Mouse (Mus musculus) neutrophil, adult 5-6 weeks (primary cell): ENCODE data around the gene Cdk2. TPM values are rescaled to one million over a fixed set of nuclear protein-coding genes. Genes with fewer than 3 reads are reported as not detected.
"Not testable (repeated sequence)": the region's sequence is repeated elsewhere in the genome, so short reads cannot be mapped to it uniquely, and the experiment has no call there.

ENCODE experiments used
- ATAC-seq: fragments of 151-379, 151-347 bp; 2 replicates; pipeline ENCODE4 v1.8.0; 2017; ENCODE audit warnings: mild to moderate bottlenecking, moderate TSS enrichment; ENCODE audit not compliant: insufficient number of reproducible peaks, poor library complexity, low FRiP score, severe bottlenecking; ENCODE audit errors: extremely low read depth
- total RNA-seq: library from RNA; stranded (forward); fragments of 200-1000 nt; gene quantifications from 2 replicates; pipeline ENCODE4 v1.2.3, GENCODE M21; 2017

Gene Cdk2
- 38.6 and 40.6 TPM in 2 replicates for total RNA-seq

- ATAC-seq, result peak; percentile 83
Observed at GRCm38 (mm10) chr10:128704491-128705316, at the start of gene Cdk2. Cdk2 (minus strand) TSS chr10:128705031.

DNA sequence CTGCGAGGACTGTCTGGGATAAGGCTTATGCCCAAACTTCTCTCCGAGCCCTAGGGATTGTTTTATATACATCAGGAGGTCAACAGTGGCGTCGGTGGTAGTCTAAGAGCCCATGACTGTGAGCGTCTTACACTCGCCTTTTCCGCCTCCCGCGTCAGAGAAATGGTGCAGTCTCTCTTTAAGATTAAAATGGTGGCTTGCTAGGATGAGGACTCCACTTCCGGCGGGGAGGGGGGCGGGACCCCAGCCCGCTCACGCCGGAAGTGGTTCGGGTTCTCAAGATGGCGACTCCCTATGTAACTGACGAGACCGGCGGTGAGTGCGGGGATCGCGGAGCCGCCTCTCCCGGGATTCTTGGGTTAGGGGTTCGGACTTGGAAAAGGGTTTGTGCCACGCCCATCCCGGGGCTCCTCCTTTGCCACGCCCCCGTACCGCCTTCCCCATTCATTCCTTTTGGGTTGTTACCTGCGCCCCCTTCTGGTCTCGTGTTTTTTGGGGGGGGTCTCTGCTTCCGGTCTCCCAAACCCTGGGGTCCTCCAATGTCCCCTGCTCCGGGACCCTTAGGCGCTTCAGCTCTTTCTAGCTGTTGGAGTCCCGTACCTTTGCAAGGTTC is 43.5 kb upstream of the Cdk2 start:
- peak; percentile 70 for ATAC-seq

- ATAC-seq, result peak; percentile 55
Observed at GRCm38 (mm10) chr10:128747646-128748251, 42.9 kb upstream of the Cdk2 start, which contains the start of gene Pym1. Pym1 (plus strand) TSS chr10:128747889.

DNA sequence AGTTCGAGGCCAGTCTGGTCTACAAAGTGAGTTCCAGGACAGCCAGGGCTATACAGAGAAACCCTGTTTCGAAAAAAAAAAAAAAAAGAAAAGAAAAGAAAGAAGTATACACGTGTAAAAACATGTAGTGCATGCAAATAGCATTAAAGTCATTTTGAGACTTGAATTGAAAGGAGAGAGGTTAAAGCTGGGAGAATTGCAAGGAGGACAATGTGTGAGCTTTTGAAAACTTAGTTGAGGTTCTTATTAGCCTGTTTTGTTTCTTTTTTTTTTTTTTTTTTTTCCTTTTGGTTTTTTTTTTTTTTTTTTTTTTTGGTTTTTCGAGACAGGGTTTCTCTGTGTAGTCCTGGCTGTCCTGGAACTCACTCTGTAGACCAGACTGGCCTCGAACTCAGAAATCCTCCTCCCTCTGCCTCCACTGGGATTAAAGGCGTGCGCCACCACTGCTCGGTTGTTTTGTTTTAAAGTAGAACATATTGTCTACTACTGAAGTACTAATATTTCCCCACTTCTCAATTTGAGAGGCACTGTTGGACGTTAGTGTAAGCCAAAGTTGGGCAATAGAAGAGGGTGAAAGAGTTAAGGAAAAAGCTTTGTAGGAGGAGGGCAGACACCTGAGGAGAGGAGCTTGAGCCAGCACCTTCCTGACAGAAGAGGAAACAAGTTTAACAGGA is 42.3 kb upstream of the Cdk2 start:
- ATAC-seq, result no peak

GRCm38 (mm10) chr10:128745946-128746613 is 41.2 kb upstream of the Cdk2 start:
- ATAC-seq, result peak; percentile 51

- ATAC-seq, result peak; percentile 21; the same call in 1 of the 2 replicates
Observed at GRCm38 (mm10) chr10:128744680-128745601, 40.1 kb upstream of the Cdk2 start, which contains the start of gene Dgka. Dgka (minus strand) TSS chr10:128744855.

DNA sequence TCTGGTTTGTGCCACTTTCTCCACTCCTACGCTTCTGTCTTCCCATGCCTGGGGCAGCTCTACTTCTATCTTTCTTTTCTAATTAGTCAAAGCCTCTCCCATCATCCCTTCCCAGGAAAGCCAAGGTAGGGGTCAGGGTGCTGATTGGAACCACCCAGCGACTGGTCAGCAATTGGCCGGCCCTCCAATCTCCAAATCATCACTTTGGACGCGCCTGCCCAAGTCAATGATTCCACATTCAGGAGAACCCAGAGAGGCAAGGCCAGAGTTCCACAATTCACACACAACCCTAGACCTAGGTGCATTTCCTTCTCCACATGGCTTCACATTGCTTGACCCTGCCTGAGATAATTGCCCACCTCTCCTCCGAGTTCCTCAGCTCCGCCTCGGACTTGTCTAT is 39.4 kb upstream of the Cdk2 start:
- ATAC-seq, result no peak

- no peak for ATAC-seq
Observed at GRCm38 (mm10) chr10:128743791-128744191, 39.0 kb upstream of the Cdk2 start.

- ATAC-seq, result no peak
Observed at GRCm38 (mm10) chr10:128743235-128743634, 38.4 kb upstream of the Cdk2 start.

DNA sequence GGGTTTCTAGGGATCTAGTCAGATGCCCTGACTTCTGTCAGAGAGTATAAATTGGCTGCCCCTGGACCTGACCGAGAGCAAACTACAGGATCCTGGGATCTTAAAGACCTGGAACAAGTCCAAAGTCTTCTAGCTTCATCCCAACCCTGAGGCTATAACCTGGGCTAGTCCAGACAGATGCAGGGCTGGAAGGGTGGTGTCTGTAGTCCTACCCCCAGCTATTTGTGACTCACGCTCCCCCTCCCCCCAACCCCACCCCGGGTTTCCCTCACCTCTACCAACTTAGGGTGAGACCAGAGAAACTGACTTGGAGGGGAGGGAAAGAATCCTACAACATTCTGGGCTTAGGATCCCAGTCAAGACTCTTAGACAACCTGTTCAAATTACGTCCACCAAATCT is 37.8 kb upstream of the Cdk2 start:
- no peak for ATAC-seq

GRCm38 (mm10) chr10:128740296-128740695 is 35.5 kb upstream of the Cdk2 start:
- ATAC-seq, result no peak

- ATAC-seq, result no peak
Observed at GRCm38 (mm10) chr10:128737435-128737834, 32.6 kb upstream of the Cdk2 start.

DNA sequence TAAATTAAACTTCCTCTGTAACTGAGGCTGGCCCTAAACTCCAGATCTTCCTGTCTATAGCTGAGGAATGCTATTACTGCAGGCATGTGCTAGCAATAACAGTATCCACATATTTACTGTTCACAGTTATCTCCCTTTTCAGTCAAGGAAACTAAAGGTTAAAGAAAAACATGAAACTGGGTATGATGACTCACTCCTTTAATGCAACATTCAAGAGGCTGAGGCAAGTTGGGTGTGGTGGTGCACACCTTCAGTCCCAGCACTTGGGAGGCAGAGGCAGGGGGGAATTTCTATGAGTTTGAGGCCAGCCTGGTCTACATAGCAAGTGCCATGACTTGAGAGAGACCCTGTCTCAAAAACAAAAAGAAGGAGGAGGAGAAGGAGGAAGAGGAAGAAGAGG is 27.2 kb upstream of the Cdk2 start:
- no peak for ATAC-seq

DNA sequence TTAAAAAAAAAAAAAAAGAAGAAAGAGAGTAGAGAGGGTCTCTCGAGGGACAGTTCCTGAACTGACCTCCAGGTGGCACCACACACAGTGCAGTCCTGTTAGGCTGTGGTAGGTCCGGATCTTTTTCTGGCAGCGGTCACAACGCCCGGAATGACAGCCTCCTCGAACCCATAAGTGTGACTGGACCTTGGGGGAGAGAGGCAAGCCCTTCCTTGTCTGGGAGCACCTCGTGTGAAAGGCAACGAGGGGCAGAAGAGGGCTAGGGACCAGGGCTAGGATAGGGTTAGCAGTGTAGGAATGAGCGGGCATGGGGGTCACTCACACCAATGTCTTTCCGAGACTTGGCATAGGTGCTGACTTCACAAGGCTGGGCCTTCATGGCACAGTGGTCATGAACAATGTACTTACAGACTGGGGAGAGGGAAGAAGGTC is 26.2 kb upstream of the Cdk2 start:
- peak; percentile 86 for ATAC-seq

DNA sequence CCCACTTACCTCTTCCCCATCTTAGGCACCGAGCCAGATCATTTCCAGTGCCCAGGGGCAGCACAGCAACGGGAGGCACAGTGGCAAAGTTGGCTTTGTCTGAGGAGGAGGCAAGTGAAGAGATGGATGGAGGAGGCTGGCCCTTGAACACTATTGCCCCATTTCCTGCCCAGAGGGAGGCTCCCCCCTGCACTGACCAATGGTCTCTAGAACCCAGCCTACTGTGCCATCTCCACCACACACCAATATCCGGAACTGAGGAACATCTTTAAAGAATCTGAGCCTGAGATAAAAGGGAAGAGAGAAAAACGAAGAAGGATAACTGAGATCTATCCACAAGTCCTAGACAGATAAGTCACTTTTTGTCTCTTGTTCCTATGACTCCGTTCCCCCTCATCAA is 23.2 kb upstream of the Cdk2 start:
- ATAC-seq, result no peak

DNA sequence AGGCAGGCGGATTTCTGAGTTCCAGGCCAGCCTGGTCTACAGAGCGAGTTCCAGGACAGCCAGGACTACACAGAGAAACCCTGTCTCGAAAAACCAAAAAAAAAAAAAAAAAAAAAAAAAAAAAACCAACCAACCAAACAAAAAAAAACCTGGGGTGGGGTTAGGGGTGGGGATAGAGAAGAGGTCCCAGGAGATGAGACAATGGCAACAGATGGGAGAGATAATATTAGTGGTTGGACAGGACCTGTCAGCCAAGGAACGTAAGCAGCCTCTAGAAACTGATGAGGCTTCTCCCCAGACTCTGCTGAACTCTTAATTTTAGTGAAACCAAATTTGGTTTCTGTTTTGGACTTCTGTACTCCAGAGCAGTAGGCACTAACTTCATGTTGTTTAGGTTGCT is 20.6 kb upstream of the Cdk2 start:
- ATAC-seq, result not testable (repeated sequence)

DNA sequence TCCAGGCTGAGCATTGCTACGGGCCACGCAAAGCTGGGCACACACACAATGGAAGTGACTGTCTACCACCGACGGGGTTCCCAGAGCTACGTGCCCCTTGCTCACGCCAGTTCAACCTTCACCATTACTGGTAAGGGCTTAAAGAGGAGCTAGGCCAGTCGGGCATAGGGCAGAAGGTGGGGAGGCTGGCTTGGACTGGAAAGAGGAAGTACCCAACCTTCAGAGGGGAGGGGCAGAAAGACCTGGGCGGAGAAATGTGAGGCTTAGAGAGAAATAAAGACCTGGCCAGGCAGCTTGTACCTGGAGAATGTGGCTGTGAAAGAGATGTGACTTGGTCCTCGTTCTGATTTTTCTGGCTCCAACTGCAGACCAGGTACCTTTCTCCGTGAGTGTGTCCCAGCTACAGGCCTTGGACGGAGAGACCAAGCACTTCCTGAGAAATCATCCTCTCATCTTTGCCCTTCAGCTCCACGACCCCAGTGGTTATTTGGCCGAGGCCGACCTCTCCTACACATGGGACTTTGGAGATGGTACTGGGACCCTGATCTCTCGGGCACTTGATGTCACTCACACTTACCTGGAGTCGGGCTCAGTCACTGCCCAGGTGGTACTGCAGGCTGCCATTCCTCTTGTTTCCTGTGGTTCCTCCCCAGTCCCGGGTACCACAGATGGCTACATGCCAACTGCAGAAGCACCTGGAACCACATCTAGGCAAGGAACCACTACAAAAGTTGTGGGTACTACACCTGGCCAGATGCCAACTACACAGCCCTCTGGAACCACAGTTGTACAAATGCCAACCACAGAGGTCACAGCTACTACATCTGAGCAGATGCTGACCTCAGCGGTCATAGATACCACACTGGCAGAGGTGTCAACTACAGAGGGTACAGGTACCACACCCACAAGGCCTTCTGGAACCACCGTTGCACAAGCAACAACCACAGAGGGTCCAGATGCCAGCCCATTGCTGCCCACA is 11.0 kb upstream of the Cdk2 start:
- peak; percentile 91 for ATAC-seq
